Mouse (Mus musculus) embryonic facial prominence, embryonic 12.5 days (tissue): ENCODE measurements at regions not wholly inside any gene's neighbourhood (a gene's known extent, or its start where the extent isn't known, plus 50 kb on each side); places are given as distances from the start of the nearest gene placed in this dataset.

Experiments used
- ATAC-seq: fragments of 200-750 bp; cut with Nextera tagmentation; 2 replicates; pipeline ENCODE4 v1.8.0; 2017; ENCODE audit not compliant: insufficient number of reproducible peaks, insufficient read depth, low FRiP score, low TSS enrichment
- H3K27ac ChIP-seq: fragments of 300-500 bp; sonication (generic); 2 replicates; pipeline ENCODE4 v1.5.1; 2016; ENCODE audit warnings: mild to moderate bottlenecking
- H3K27me3 ChIP-seq: fragments of 300-500 bp; sonication (generic); 2 replicates; pipeline ENCODE4 v1.6.1; 2016; ENCODE audit warnings: mild to moderate bottlenecking, moderate library complexity
- H3K36me3 ChIP-seq: fragments of 300-500 bp; sonication (generic); 2 replicates; pipeline ENCODE4 v1.6.1; 2016; ENCODE audit warnings: mild to moderate bottlenecking
- H3K4me1 ChIP-seq: fragments of 300-500 bp; sonication (generic); 2 replicates; pipeline ENCODE4 v1.6.1; 2016
- H3K4me2 ChIP-seq: fragments of 300-500 bp; sonication (generic); replicated peaks from 2 replicates; pipeline ENCODE4 v1.6.1; 2016; ENCODE audit warnings: mild to moderate bottlenecking, moderate library complexity
- H3K4me3 ChIP-seq: fragments of 300-500 bp; sonication (generic); 2 replicates; pipeline ENCODE4 v1.5.1; 2016; ENCODE audit warnings: mild to moderate bottlenecking
- H3K9ac ChIP-seq: fragments of 300-500 bp; sonication (generic); 2 replicates; pipeline ENCODE4 v1.6.1; 2016; ENCODE audit warnings: mild to moderate bottlenecking, moderate library complexity
- H3K9me3 ChIP-seq: fragments of 300-500 bp; sonication (generic); 2 replicates; pipeline ENCODE4 v1.6.1; 2016; ENCODE audit warnings: mild to moderate bottlenecking, moderate library complexity
- whole genome bisulfite sequencing: fragments of 180-500 bp; shearing (Covaris S2); methylation state at CpG from one replicate; pipeline ENCODE4 v1.1.7; 2016; 5-methylcytosine and 5-hydroxymethylcytosine counted together

GRCm38 (mm10) chr14:58563082-58563481 is 492.7 kb downstream of the Fgf9 start:
- Histone ChIP-seq H3K27me3 (no peaks in the 10 kb centered on the region), H3K9me3 (no peaks in the 10 kb centered on the region), H3K9ac (no peak overlapping the region), H3K4me1 (no peaks in the 10 kb centered on the region), H3K4me2 (no peak overlapping the region), H3K4me3 (no peak overlapping the region), H3K27ac (no peak overlapping the region), H3K36me3 (no peaks in the 10 kb centered on the region)
- 71% methylated on average over 2 of the region's 2 CpGs for WGBS
- ATAC-seq, result no peak

- WGBS, result 63% methylated on average over 2 of the region's 2 CpGs
- H3K9me3 ChIP-seq, result no peaks in the 10 kb centered on the region
- H3K9ac ChIP-seq, result no peak overlapping the region
Observed at GRCm38 (mm10) chr14:58550785-58551184, 480.4 kb downstream of the Fgf9 start.

GRCm38 (mm10) chr14:58545778-58546177 is 475.4 kb downstream of the Fgf9 start:
- Histone ChIP-seq H3K27me3 (no peaks in the 10 kb centered on the region), H3K4me3 (no peak overlapping the region), H3K9ac (no peak overlapping the region), H3K4me2 (no peak overlapping the region), H3K9me3 (no peaks in the 10 kb centered on the region), H3K27ac (no peak overlapping the region), H3K36me3 (no peaks in the 10 kb centered on the region), H3K4me1 (peaks cover 4% of the 10 kb centered on the region; the same call in 1 of the 2 replicates)
- WGBS, result 25% methylated on average over 5 of the region's 5 CpGs
- no peak for ATAC-seq

More at GRCm38 (mm10) chr14:58550785-58551184, 480.4 kb downstream of the Fgf9 start:
- Histone ChIP-seq H3K4me2 (no peak overlapping the region), H3K36me3 (no peaks in the 10 kb centered on the region), H3K4me1 (no peaks in the 10 kb centered on the region), H3K4me3 (no peak overlapping the region), H3K27me3 (no peaks in the 10 kb centered on the region), H3K27ac (no peak overlapping the region)
- ATAC-seq, result no peak

GRCm38 (mm10) chr14:58543140-58543767 is 472.9 kb downstream of the Fgf9 start:
- ATAC-seq, result no peak
- Histone ChIP-seq H3K4me3 (no peak overlapping the region), H3K36me3 (no peaks in the 10 kb centered on the region), H3K4me2 (no peak overlapping the region), H3K27ac (no peak overlapping the region), H3K4me1 (peaks cover 4% of the 10 kb centered on the region; the same call in 1 of the 2 replicates), H3K9ac (no peak overlapping the region), H3K27me3 (no peaks in the 10 kb centered on the region), H3K9me3 (no peaks in the 10 kb centered on the region)
- 87% methylated on average over 10 of the region's 10 CpGs for WGBS

GRCm38 (mm10) chr14:58538135-58538534 is 467.8 kb downstream of the Fgf9 start:
- no peaks in the 10 kb centered on the region for H3K9me3 ChIP-seq
- no peak for ATAC-seq
- no peak overlapping the region for H3K27ac ChIP-seq
- no peak overlapping the region for H3K4me2 ChIP-seq
- no peak overlapping the region for H3K9ac ChIP-seq
- no peak overlapping the region for H3K4me3 ChIP-seq
- no peaks in the 10 kb centered on the region for H3K4me1 ChIP-seq
- H3K27me3 ChIP-seq, result no peaks in the 10 kb centered on the region
- 79% methylated on average over 6 of the region's 6 CpGs for WGBS
- H3K36me3 ChIP-seq, result no peaks in the 10 kb centered on the region

- no peak overlapping the region for H3K27ac ChIP-seq
- no peak for ATAC-seq
- peaks cover 9% of the 10 kb centered on the region; the same call in 1 of the 2 replicates for H3K4me1 ChIP-seq
Observed at GRCm38 (mm10) chr14:58520976-58521549, 450.7 kb downstream of the Fgf9 start.

GRCm38 (mm10) chr14:58520384-58520783 is 450.0 kb downstream of the Fgf9 start:
- Histone ChIP-seq H3K4me1 (peaks cover 9% of the 10 kb centered on the region; the same call in 1 of the 2 replicates), H3K9me3 (no peaks in the 10 kb centered on the region), H3K4me2 (no peak overlapping the region), H3K9ac (no peak overlapping the region), H3K4me3 (no peak overlapping the region), H3K27me3 (no peaks in the 10 kb centered on the region; the same call in 1 of the 2 replicates), H3K36me3 (no peaks in the 10 kb centered on the region), H3K27ac (no peak overlapping the region)
- WGBS, result 70% methylated on average over 5 of the region's 5 CpGs
- ATAC-seq, result no peak

More at GRCm38 (mm10) chr14:58520976-58521549, 450.7 kb downstream of the Fgf9 start:
- H3K36me3 ChIP-seq, result no peaks in the 10 kb centered on the region
- no peak overlapping the region for H3K9ac ChIP-seq
- WGBS, result 49% methylated on average over 5 of the region's 5 CpGs
- H3K27me3 ChIP-seq, result no peaks in the 10 kb centered on the region; the same call in 1 of the 2 replicates
- H3K4me3 ChIP-seq, result no peak overlapping the region
- no peak overlapping the region for H3K4me2 ChIP-seq
- no peaks in the 10 kb centered on the region for H3K9me3 ChIP-seq

- Histone ChIP-seq H3K27me3 (no peaks in the 10 kb centered on the region; the same call in 1 of the 2 replicates), H3K4me1 (peaks cover 9% of the 10 kb centered on the region; the same call in 1 of the 2 replicates), H3K4me2 (no peak overlapping the region), H3K9me3 (no peaks in the 10 kb centered on the region), H3K27ac (no peak overlapping the region), H3K9ac (no peak overlapping the region), H3K4me3 (no peak overlapping the region), H3K36me3 (no peaks in the 10 kb centered on the region)
- no peak for ATAC-seq
- 70% methylated on average over 1 of the region's 1 CpGs for WGBS
Observed at GRCm38 (mm10) chr14:58519086-58519485, 448.7 kb downstream of the Fgf9 start.

- no peak for ATAC-seq
- no peak overlapping the region for H3K4me2 ChIP-seq
Observed at GRCm38 (mm10) chr14:58516543-58516942, 446.2 kb downstream of the Fgf9 start.

GRCm38 (mm10) chr14:58512177-58512576 is 441.8 kb downstream of the Fgf9 start:
- H3K4me2 ChIP-seq, result no peak overlapping the region
- WGBS, result 86% methylated on average over 6 of the region's 6 CpGs

More at GRCm38 (mm10) chr14:58516543-58516942, 446.2 kb downstream of the Fgf9 start:
- Histone ChIP-seq H3K27ac (no peak overlapping the region), H3K9ac (no peak overlapping the region), H3K4me1 (peaks cover 9% of the 10 kb centered on the region; the same call in 1 of the 2 replicates), H3K9me3 (no peaks in the 10 kb centered on the region), H3K36me3 (no peaks in the 10 kb centered on the region), H3K27me3 (no peaks in the 10 kb centered on the region; the same call in 1 of the 2 replicates), H3K4me3 (no peak overlapping the region)
- WGBS, result 18% methylated on average over 4 of the region's 4 CpGs

GRCm38 (mm10) chr14:58511571-58511985 is 441.2 kb downstream of the Fgf9 start:
- 67% methylated on average over 4 of the region's 4 CpGs for whole genome bisulfite sequencing
- Histone ChIP-seq H3K4me2 (no peak overlapping the region), H3K27me3 (no peaks in the 10 kb centered on the region), H3K36me3 (no peaks in the 10 kb centered on the region), H3K4me3 (no peak overlapping the region), H3K9ac (no peak overlapping the region), H3K4me1 (peaks cover 4% of the 10 kb centered on the region; the same call in 1 of the 2 replicates), H3K27ac (no peak overlapping the region), H3K9me3 (no peaks in the 10 kb centered on the region)
- no peak for ATAC-seq

More at GRCm38 (mm10) chr14:58512177-58512576, 441.8 kb downstream of the Fgf9 start:
- Histone ChIP-seq H3K4me1 (peaks cover 9% of the 10 kb centered on the region; the same call in 1 of the 2 replicates), H3K9ac (no peak overlapping the region), H3K27ac (no peak overlapping the region), H3K9me3 (no peaks in the 10 kb centered on the region), H3K36me3 (no peaks in the 10 kb centered on the region), H3K27me3 (no peaks in the 10 kb centered on the region), H3K4me3 (no peak overlapping the region)
- ATAC-seq, result no peak

GRCm38 (mm10) chr14:58510790-58511189 is 440.4 kb downstream of the Fgf9 start:
- Histone ChIP-seq H3K27me3 (no peaks in the 10 kb centered on the region), H3K4me2 (no peak overlapping the region), H3K9me3 (no peaks in the 10 kb centered on the region), H3K36me3 (no peaks in the 10 kb centered on the region), H3K4me1 (no peaks in the 10 kb centered on the region), H3K9ac (no peak overlapping the region), H3K27ac (no peak overlapping the region), H3K4me3 (no peak overlapping the region)
- no peak for ATAC-seq
- WGBS, result 74% methylated on average over 4 of the region's 4 CpGs
